Mouse (Mus musculus) megakaryocyte, embryonic 14.5 days (primary cell): Measurements from ENCODE around the gene Doc2a. TPM values are rescaled to one million over a fixed set of nuclear protein-coding genes. Genes with fewer than 3 reads are reported as not detected.
A peak's percentile ranks its signal among the peaks of the same experiment; 100 is the strongest.

Experiments used
- H3K27me3 ChIP-seq: replicated peaks from 2 replicates; pipeline ENCODE3; 2012; ENCODE audit warnings: inconsistent platforms
- H3K36me3 ChIP-seq: replicated peaks from 2 replicates; pipeline ENCODE3; 2012; ENCODE audit warnings: low read length, inconsistent platforms, mixed read lengths
- H3K4me1 ChIP-seq: 2 replicates; pipeline ENCODE4 v1.6.1; 2012; ENCODE audit warnings: inconsistent platforms
- H3K4me3 ChIP-seq: replicated peaks from 2 replicates; pipeline ENCODE3; 2012; ENCODE audit warnings: moderate library complexity, mild to moderate bottlenecking, inconsistent platforms
- H3K9me3 ChIP-seq: 2 replicates; pipeline ENCODE4 v1.6.1; 2012; ENCODE audit warnings: inconsistent platforms
- FLI1 ChIP-seq: IDR thresholded peaks from 2 replicates; pipeline ENCODE4 v1.6.1; 2012; ENCODE audit warnings: low read length, inconsistent platforms, mixed read lengths
- GATA1 ChIP-seq: IDR thresholded peaks from 3 replicates; pipeline ENCODE4 v1.6.1; 2012; ENCODE audit warnings: mixed read lengths, low read length, inconsistent platforms, borderline replicate concordance
- polyA plus RNA-seq: library from polyadenylated mRNA; stranded (reverse); fragments of >175 nt; gene quantifications from 2 replicates; pipeline ENCODE4 v1.2.3, GENCODE M21; 2012; ENCODE audit warnings: low replicate concordance; ENCODE audit not compliant: insufficient read depth

Doc2a gene
- 1.3 TPM in 1 of 2 replicates, not detected in the other for polyA plus RNA-seq

DNA sequence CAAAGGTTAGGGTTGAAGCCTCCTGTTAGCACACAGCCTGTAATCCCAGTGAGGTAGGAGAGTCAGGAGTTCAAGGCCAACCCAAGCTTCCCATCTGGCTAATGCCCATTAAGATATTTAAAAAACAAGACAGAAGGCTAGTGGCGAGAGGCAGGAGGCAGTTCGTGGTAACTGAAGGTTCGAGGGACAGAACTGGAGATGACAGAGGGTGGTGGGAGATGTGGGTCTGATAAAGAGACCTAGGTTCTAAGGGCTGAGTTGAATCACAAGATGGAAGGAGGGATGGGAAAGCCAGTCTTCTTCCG, at the start of gene Doc2a:
Doc2a (plus strand) TSS at position 301 of the 305 bp plus-strand sequence.
- Histone ChIP-seq H3K27me3 (peaks cover 78% of the 10 kb centered on the region), H3K36me3 (peaks cover 14% of the 10 kb centered on the region), H3K4me3 (peak within 1 kb of the TSS; percentile 89), H3K4me1 (peaks cover 20% of the 10 kb centered on the region), H3K9me3 (peaks cover 9% of the 10 kb centered on the region)
- TF ChIP-seq GATA1 (no peak), FLI1 (no peak)

DNA sequence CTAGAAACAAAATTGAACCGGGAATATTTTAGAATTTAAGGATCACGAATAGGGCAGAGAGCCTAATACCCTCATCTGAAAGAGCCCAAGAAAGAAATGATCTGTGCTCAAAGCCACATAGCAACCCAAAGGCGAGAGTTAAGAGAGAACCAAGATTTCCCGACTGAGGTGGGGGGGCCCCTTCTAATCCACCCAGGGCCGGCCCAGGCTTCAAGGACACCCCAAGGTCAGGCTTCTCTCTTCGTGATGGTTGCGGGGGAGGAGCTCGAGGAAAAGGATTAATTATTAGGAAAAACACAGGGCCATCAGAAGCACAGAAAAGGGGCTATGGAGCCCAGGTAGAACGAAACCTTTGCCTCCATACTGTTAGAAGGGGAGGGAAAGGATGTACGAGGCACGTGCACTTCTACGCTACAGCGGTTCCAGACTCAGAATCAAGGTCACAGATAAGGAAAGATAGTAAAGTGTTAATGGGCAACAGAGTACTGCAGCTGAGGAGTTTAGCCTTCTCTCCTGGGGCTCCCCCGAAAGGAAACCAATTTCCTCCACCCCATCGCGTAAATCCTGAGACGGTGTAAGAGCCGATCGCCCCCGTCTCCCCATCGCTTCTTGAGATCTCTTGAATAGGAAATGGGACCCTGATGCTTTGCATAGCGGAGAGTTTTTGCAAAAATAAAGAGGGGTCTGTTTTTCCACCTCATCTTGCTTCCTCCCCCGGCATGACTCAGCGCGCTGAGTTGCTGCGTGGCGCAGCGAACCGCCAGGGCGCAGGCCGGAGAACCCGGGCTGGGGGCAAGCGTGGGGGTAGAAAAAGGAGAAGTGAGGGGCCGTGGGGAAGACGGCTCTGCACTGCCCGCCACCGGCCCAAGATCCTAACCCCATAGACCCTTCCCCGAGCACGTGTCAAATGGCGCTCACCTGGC, 48.8 kb upstream of the Doc2a start:
- Histone ChIP-seq H3K9me3 (no peaks in the 10 kb centered on the region), H3K4me3 (peak overlapping the region; percentile 96), H3K36me3 (peaks cover 62% of the 10 kb centered on the region), H3K27me3 (no peaks in the 10 kb centered on the region), H3K4me1 (peaks cover 84% of the 10 kb centered on the region)
- no peak for TF ChIP-seq GATA1
- no peak for TF ChIP-seq FLI1

DNA sequence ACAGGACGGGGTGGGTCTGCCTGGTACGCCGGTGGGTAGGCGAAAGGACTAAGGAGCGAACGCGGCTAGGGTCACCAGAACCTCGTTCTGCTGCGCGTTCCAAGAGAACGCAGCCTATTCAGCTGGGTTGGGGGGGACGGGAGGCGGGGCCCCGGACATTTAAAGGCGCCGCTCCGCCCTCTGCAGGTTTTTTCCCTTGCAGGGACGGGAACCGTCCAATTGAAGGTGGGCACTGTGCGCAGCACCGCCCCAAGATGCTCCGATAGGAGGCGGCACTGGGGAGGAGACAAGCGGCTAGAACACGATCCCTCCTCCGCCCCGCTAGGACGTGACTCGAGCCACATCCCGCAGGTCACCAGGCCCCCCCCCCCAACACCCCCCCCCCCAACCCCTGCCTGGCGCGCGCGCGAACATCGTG, 48.2 kb upstream of the Doc2a start:
- peaks cover 55% of the 10 kb centered on the region for H3K36me3 ChIP-seq
- H3K4me1 ChIP-seq, result peaks cover 84% of the 10 kb centered on the region

DNA sequence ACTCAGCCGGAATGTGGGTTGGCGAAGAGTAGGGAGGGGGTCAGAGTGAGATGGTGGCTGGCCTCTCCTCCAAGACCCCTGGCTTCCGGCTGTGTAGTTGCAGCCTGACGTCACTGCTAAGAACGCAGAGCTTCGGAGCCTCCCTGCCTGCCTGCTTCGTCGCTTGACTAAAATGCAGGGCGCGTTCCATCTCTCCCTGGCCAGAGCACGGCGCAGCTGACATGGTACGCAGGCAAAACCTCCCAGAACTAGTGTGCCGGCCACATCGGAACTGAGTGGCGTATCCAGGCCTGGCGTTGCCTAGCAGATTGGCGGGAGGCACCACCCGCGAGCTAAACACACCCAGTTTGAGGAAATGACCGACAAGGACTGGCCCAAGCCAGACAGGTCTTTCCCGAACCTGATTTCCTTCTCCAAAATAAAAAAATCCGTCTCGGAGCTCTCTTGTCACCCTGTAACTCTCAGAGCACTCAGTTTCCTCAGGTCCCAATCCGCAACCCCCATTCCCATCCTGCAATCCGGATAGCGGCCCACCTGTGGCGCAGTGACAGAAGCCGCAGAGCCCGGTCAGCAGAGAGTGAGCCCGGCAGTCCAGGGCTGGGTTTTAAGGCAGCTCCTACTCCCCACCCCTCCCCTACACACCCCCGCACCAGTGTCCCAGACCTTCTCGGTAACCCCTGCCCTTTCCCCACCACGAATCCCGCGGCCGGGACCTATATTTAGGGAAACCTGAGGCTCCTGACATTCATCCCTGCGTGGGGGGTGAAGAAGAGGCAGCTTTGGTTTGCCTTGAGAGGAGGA, 47.5 kb upstream of the Doc2a start:
- TF ChIP-seq FLI1 (no peak), GATA1 (no peak)
- peak overlapping the region; percentile 96 for H3K4me3 ChIP-seq
- H3K4me1 ChIP-seq, result peaks cover 84% of the 10 kb centered on the region
- H3K27me3 ChIP-seq, result no peaks in the 10 kb centered on the region
- H3K36me3 ChIP-seq, result peaks cover 53% of the 10 kb centered on the region
- H3K9me3 ChIP-seq, result no peaks in the 10 kb centered on the region

More for the DNA sequence above, 48.2 kb upstream of the Doc2a start:
- Histone ChIP-seq H3K27me3 (no peaks in the 10 kb centered on the region), H3K9me3 (no peaks in the 10 kb centered on the region), H3K4me3 (peak overlapping the region; percentile 96)
- TF ChIP-seq GATA1 (0 out of 3 replicates have a peak, but pooled peaks have one; percentile 51), FLI1 (no peak)

DNA sequence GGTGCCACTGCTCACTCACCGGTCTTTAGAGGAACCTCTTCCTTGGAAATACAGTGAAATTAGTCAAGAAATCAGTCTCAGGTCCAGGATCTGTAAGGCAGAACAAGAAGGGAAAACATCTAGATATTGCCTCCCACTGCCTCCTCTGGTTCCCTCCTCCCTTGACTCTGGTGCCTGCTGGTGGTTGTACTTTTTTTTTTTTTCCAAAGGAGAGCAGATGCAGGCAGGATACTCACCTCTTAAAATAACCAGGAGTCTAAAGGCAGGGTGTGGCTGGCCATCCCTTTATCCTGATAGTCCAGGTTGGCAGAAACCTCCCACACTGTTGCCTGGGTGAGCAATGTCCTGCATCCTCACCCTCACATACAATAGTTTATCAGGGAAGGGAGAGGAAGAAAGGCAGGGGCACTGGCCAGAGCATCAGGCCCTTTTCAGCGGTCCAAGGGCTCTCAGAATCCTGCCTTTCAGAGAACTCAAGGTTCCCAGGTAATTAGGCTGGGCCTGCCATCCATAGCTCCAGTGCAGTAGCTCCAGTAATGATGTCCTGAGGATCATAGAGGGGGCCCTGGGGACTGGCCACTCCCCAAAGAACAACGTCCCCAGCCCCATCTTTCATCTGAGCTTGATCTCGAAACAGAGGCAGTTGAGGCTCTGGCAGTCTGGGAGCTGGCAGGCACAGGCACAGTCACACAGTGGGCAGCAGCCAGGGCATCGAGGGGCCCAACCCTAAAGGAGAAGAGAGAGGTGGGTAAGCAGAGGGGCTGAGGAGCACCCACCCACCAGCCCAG, 46.8 kb upstream of the Doc2a start:
- H3K36me3 ChIP-seq, result peaks cover 48% of the 10 kb centered on the region
- H3K4me1 ChIP-seq, result peaks cover 84% of the 10 kb centered on the region
- TF ChIP-seq FLI1, result no peak
- no peak for TF ChIP-seq GATA1
- H3K27me3 ChIP-seq, result no peaks in the 10 kb centered on the region
- no peaks in the 10 kb centered on the region for H3K9me3 ChIP-seq
- H3K4me3 ChIP-seq, result peak overlapping the region; percentile 96

DNA sequence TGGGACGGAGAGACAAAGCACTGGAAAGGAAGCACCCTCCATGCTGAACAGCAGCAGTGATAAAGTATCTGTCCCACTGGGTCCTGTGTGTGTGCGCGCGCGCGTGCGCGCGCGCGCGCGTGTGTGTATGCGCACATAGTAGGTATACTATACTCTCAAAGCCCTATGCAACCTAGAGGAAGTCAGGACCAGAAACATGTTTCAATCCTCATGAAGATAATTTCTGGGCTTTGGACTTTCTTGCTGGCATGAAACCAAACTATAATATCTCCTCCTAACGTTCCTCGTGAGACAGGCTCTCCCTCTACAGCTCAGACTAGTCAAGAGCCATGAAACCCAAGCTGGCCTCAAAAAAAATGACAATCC, 46.2 kb upstream of the Doc2a start:
- H3K4me3 ChIP-seq, result peak overlapping the region; percentile 96
- H3K36me3 ChIP-seq, result peaks cover 44% of the 10 kb centered on the region
- TF ChIP-seq FLI1 (no peak), GATA1 (no peak)
- no peaks in the 10 kb centered on the region for H3K27me3 ChIP-seq
- H3K4me1 ChIP-seq, result peaks cover 80% of the 10 kb centered on the region
- H3K9me3 ChIP-seq, result no peaks in the 10 kb centered on the region

DNA sequence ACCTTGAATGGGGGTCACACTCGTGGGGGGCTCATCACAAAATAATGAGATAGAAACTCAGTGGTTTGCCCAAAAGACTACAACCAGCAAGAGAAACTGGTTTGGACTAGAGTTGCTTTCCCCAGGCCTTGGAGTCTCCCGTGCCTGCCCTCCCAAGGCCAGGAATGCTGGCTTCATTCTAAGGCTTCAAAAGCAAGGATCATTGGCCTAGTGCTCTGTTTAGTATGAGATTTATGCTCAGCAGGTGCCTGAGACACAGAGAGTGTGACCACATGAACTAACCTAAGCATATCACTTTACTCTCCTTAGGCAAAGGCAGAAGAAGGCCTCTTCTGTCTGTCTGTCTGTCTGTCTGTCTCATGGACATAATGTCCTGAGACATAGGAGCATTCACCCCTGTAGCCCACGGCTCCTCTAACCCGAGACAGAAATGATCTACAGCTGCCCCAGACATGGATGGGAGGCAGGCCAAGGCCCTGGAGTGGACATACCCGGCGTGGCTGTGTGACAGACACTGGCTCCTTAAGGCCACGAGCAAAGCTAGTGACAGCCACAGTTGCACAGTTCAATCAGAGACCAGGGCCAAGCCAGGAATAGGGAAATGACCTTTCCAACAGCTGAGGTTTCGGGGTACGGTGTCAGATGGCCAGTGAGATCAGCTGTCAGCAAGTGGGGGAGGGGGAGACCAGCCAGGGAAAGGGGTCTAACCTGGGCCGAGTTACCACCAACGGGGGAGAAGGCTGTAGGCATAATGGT, 44.9 kb upstream of the Doc2a start:
- Histone ChIP-seq H3K36me3 (peaks cover 40% of the 10 kb centered on the region), H3K4me1 (peaks cover 72% of the 10 kb centered on the region), H3K4me3 (peak overlapping the region; percentile 1), H3K27me3 (no peaks in the 10 kb centered on the region), H3K9me3 (no peaks in the 10 kb centered on the region)
- TF ChIP-seq FLI1 (no peak), GATA1 (no peak)

DNA sequence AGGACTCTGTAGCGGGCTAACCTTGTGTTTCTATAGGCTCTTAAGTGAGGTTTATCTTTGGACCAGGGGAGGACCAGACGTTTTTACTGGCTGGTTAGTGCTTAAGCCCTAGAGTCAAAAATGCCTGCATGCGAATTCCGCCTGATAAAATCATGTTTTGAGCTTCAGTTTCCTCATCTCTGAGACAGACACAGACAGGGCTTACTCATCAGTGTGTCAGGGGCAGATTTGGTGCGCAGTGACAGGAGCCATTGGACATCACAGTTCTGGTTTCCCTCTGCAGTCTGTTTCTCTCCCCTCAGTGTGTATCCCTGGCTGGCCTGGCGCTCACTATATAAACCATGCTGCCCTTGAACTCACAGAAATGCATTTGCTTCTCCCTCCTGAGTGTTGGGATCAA, 44.0 kb upstream of the Doc2a start:
- no peak for TF ChIP-seq GATA1
- no peak for TF ChIP-seq FLI1
- peaks cover 76% of the 10 kb centered on the region for H3K4me1 ChIP-seq
- H3K27me3 ChIP-seq, result no peaks in the 10 kb centered on the region
- H3K9me3 ChIP-seq, result no peaks in the 10 kb centered on the region
- peaks cover 34% of the 10 kb centered on the region for H3K36me3 ChIP-seq
- peak overlapping the region; percentile 72 for H3K4me3 ChIP-seq

DNA sequence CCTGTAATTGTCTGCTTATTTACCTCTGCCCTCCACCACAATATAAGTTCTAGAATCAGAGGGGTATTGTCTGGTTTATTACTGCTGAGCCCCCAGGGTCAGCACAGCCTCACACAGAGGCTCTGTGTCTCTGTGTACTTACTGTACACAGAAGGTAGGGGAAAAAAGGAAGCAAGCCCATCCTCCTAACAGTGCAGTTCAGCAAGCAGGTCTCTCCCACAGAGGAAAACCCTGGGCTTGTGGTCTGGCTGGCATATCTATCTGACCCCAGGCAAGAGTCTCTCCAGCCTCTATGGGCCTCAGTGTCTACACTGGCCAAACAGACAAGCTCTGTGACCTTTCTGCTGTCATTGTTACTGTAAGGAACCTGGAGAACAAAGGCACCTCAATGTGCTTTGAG, 43.5 kb upstream of the Doc2a start:
- TF ChIP-seq GATA1 (no peak), FLI1 (no peak)
- H3K36me3 ChIP-seq, result peaks cover 32% of the 10 kb centered on the region
- H3K4me1 ChIP-seq, result peaks cover 82% of the 10 kb centered on the region
- H3K4me3 ChIP-seq, result peak overlapping the region; percentile 60
- no peaks in the 10 kb centered on the region for H3K27me3 ChIP-seq
- no peaks in the 10 kb centered on the region for H3K9me3 ChIP-seq
